Mouse (Mus musculus) liver, embryonic 12.5 days (tissue): ENCODE results near the gene Suclg1. TPM values are rescaled to one million over a fixed set of nuclear protein-coding genes. Genes with fewer than 3 reads are reported as not detected.

Experiments
- ATAC-seq: fragments of 200-750 bp; cut with Nextera tagmentation; 2 replicates; pipeline ENCODE4 v1.8.0; 2017; ENCODE audit warnings: moderate number of reproducible peaks, mild to moderate bottlenecking, moderate library complexity
- H3K27ac ChIP-seq: fragments of 300-500 bp; sonication (generic); 2 replicates; pipeline ENCODE4 v1.5.1; 2016; ENCODE audit warnings: mild to moderate bottlenecking
- H3K27me3 ChIP-seq: fragments of 300-500 bp; sonication (generic); replicated peaks from 2 replicates; pipeline ENCODE4 v1.6.1; 2016; ENCODE audit warnings: mild to moderate bottlenecking, moderate library complexity
- H3K36me3 ChIP-seq: fragments of 300-500 bp; sonication (generic); 2 replicates; pipeline ENCODE4 v1.6.1; 2016; ENCODE audit warnings: mild to moderate bottlenecking, moderate library complexity
- H3K4me1 ChIP-seq: fragments of 300-500 bp; sonication (generic); 2 replicates; pipeline ENCODE4 v1.6.1; 2016
- H3K4me2 ChIP-seq: fragments of 300-500 bp; sonication (generic); 2 replicates; pipeline ENCODE4 v1.6.1; 2016; ENCODE audit warnings: mild to moderate bottlenecking, moderate library complexity
- H3K4me3 ChIP-seq: fragments of 300-500 bp; sonication (generic); 2 replicates; pipeline ENCODE4 v1.5.1; 2016; ENCODE audit warnings: mild to moderate bottlenecking, moderate library complexity
- H3K9ac ChIP-seq: fragments of 300-500 bp; sonication (generic); 2 replicates; pipeline ENCODE4 v1.6.1; 2016; ENCODE audit warnings: mild to moderate bottlenecking, moderate library complexity
- H3K9me3 ChIP-seq: fragments of 300-500 bp; sonication (generic); replicated peaks from 2 replicates; pipeline ENCODE4 v1.6.1; 2016; ENCODE audit warnings: mild to moderate bottlenecking, moderate library complexity
- WGBS: fragments of 180-500 bp; shearing (Covaris S2); methylation state at CpG from one replicate; pipeline ENCODE4 v1.1.7; 2016; ENCODE audit not compliant: insufficient replicate concordance; 5-methylcytosine and 5-hydroxymethylcytosine counted together
- polyA plus RNA-seq: library from polyadenylated mRNA; unstranded; fragments of >200 nt; fragmentation: Nextera tagmentation; extraction: Ambion mirVana; gene quantifications from 2 replicates; pipeline ENCODE4 v1.2.1, GENCODE M21; 2016

Suclg1 gene
- polyA plus RNA-seq, 1 experiment from 2014 or later = 132 TPM

DNA sequence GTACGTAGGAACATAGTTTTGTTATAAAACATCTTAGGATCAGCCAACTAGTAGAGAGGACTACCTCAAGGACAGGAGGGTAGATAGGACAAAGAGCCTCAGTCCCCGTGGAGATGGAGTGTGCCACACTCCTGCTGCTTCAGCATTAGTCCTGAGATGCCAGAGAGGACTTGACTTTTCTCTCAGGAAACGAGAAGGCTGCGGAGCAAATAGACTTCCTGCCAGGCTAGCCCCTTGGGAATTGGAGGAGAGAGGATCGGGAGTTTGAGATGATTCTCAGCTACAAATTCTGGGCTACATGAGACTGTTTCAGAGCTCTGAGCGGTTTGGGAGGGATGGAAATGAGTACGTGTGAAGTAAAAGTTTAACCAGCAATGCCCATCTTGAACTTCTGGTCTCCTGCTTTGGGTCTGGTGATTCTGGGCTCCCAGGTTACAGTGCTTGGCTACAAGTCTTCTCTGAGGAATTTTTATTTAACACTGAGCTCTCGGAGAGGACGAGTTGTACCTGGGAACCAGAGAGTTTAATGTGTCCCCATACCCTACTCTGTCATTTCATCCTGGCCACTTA, 32.4 kb downstream of the Suclg1 start:
- ATAC-seq = no peak
- Histone ChIP-seq H3K9me3 (no peaks in the 10 kb centered on the region), H3K4me3 (no peak overlapping the region), H3K4me2 (no peak overlapping the region), H3K4me1 (no peaks in the 10 kb centered on the region), H3K27me3 (no peaks in the 10 kb centered on the region), H3K9ac (no peak overlapping the region), H3K36me3 (peaks cover 34% of the 10 kb centered on the region), H3K27ac (no peak overlapping the region)
- 64% methylated on average over 9 of the region's 9 CpGs for WGBS

DNA sequence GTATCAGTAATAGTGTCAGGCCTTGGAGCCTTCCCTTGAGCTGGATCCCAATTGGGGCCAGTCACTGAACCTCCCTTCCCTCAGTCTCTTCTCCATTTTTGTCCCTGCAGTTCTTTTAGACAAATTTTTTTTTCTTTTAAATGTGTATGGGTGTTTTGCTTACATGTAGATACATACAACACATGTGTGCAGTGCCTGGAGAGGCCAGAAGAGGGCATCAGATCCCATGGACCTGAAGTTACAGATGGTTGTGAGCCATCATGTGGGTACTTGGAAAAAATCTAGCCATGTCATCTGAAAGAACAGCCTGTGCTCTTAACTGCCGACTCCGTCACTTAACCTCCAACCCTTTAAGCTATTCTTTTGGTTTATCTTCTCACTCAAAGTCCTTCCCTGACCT, 38.1 kb downstream of the Suclg1 start:
- Histone ChIP-seq H3K36me3 (no peaks in the 10 kb centered on the region), H3K4me1 (no peaks in the 10 kb centered on the region), H3K4me2 (no peak overlapping the region), H3K9ac (no peak overlapping the region), H3K27me3 (no peaks in the 10 kb centered on the region), H3K9me3 (no peaks in the 10 kb centered on the region), H3K27ac (no peak overlapping the region), H3K4me3 (no peak overlapping the region)
- no peak for ATAC-seq
- WGBS = 78% methylated on average over 2 of the region's 2 CpGs

DNA sequence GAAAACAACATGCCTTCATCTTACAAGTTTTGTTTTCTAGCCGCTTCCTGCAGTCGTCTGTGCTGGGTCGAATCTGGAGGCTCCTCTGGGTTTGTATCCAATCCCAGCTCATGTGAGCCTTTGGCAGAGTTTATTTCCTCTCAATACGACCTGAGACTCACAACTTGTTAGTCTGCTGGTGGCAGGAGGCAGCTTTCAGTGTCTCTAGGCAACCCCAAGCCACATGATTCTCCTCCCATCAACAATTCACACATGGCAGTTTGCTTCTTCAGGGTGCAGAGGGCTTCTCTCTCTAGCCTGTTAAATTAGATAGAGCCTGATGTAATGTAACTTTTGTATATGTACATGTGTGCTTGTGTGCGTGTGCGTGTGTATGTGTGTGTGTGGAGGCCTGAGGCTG, 58.7 kb downstream of the Suclg1 start:
- Histone ChIP-seq H3K27ac (no peak overlapping the region), H3K4me2 (no peak overlapping the region), H3K4me3 (no peak overlapping the region), H3K27me3 (no peaks in the 10 kb centered on the region), H3K9ac (no peak overlapping the region), H3K36me3 (no peaks in the 10 kb centered on the region), H3K9me3 (no peaks in the 10 kb centered on the region), H3K4me1 (no peaks in the 10 kb centered on the region)
- ATAC-seq = no peak
- 55% methylated on average over 6 of the region's 6 CpGs for WGBS

DNA sequence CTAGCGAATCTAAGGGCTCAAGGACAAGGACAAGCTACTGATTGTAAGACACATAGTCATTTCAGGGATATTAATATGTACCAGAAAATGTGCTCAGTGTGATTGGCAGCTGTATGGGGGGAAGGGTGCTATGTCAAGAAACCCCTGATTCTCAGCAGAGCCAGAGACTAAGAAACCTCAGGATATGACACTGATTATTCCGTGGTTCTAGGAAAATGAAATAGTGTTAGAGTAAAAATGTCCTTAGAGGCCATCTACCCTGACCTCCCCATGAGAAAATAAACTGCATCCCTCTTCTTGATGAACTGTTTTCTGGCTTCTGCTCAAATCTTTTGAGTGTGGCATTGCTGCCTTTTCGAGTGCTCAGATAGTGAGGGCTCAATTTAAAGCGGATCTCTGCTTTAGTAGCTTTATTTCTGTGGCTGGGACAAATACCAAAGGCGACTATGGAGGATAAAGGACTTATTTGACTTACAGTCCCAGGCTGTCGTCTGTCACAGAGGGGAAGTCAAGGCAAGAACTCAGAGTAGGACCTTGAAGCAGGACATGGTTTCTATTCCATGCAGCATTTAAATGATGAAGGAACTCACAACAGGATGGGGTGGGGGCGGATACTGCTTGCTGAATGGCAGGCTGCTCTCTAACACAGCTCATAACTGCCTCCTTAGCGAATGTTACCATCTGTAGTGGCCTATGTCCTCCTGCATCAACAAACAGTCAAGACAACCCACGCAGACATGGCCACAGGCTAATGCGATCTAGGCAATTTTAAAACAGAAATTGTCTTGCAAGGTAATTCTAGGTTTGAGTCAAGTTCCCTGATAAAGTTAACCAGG, 60.7 kb downstream of the Suclg1 start:
- Histone ChIP-seq H3K27me3 (no peaks in the 10 kb centered on the region), H3K9me3 (no peaks in the 10 kb centered on the region), H3K9ac (no peak overlapping the region), H3K4me3 (no peak overlapping the region), H3K27ac (no peak overlapping the region), H3K4me2 (no peak overlapping the region), H3K36me3 (no peaks in the 10 kb centered on the region), H3K4me1 (no peaks in the 10 kb centered on the region)
- 57% methylated on average over 10 of the region's 10 CpGs for WGBS
- no peak for ATAC-seq

GRCm38 (mm10) chr6:73311335-73311734, 63.2 kb downstream of the Suclg1 start:
- no peak overlapping the region for H3K4me3 ChIP-seq
- no peak overlapping the region for H3K27ac ChIP-seq
- H3K4me2 ChIP-seq = no peak overlapping the region
- no peaks in the 10 kb centered on the region for H3K9me3 ChIP-seq
- no peaks in the 10 kb centered on the region for H3K27me3 ChIP-seq
- H3K36me3 ChIP-seq = no peaks in the 10 kb centered on the region
- H3K4me1 ChIP-seq = 0 out of 2 replicates have a peak, but pooled peaks cover 5% of the 10 kb centered on the region
- ATAC-seq = no peak
- 50% methylated on average over 6 of the region's 6 CpGs for WGBS
- no peak overlapping the region for H3K9ac ChIP-seq

GRCm38 (mm10) chr6:73311786-73312185, 63.6 kb downstream of the Suclg1 start:
- WGBS = 83% methylated on average over 7 of the region's 7 CpGs
- ATAC-seq = no peak
- Histone ChIP-seq H3K27me3 (no peaks in the 10 kb centered on the region), H3K36me3 (no peaks in the 10 kb centered on the region), H3K9ac (no peak overlapping the region), H3K4me1 (0 out of 2 replicates have a peak, but pooled peaks cover 5% of the 10 kb centered on the region), H3K9me3 (no peaks in the 10 kb centered on the region), H3K4me3 (no peak overlapping the region), H3K4me2 (no peak overlapping the region), H3K27ac (no peak overlapping the region)

DNA sequence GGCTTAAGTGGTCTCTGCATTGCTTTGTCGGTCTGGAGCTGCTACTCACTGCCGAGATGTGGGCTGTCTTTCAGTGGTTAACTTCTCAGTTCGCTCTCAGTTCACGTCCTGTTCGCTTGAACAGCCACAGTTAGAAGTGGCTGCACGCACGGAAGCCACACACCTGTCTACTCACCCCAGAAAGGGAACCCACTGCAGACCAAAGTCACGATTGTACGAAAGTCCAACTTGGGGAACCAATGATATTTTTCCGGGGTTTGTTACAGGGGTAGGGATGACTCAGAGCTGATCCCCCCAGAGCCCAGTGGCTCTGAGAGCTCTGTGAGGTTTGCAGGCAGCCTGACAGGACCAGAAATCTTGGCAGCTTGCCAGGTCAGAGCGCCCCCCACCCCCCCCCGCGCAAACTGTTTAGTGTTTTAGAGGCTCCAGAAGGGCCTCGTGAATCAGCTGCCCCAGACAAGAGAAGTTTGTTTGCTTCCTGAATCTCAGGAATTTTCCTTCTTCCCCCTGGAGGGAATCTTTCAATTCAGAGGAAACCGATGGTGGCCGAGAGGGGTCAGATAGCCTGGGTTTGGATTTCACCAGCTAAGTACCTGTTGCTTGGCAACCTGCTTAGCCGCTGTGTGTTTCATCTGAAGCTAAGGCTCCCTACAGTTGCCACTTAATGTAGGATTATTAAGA, 66.9 kb downstream of the Suclg1 start:
- peak overlapping the region; percentile 36 for H3K4me3 ChIP-seq
- 0 out of 2 replicates have a peak, but pooled peaks cover 5% of the 10 kb centered on the region for H3K4me1 ChIP-seq
- ATAC-seq = peak; percentile 51
- 3% methylated on average over 17 of the region's 17 CpGs for WGBS
- H3K27me3 ChIP-seq = no peaks in the 10 kb centered on the region
- H3K27ac ChIP-seq = no peak overlapping the region
- no peak overlapping the region for H3K9ac ChIP-seq
- H3K36me3 ChIP-seq = no peaks in the 10 kb centered on the region
- no peaks in the 10 kb centered on the region for H3K9me3 ChIP-seq
- peak overlapping the region; percentile 41 for H3K4me2 ChIP-seq

GRCm38 (mm10) chr6:73322306-73322705, 74.1 kb downstream of the Suclg1 start:
- no peak overlapping the region for H3K9ac ChIP-seq
- 58% methylated on average over 2 of the region's 2 CpGs for WGBS
- no peaks in the 10 kb centered on the region for H3K36me3 ChIP-seq
- H3K27ac ChIP-seq = no peak overlapping the region
- no peaks in the 10 kb centered on the region for H3K27me3 ChIP-seq
- no peaks in the 10 kb centered on the region for H3K4me1 ChIP-seq
- no peak overlapping the region for H3K4me2 ChIP-seq
- no peak overlapping the region for H3K4me3 ChIP-seq
- H3K9me3 ChIP-seq = no peaks in the 10 kb centered on the region
- no peak for ATAC-seq

Other genes starting within 250 kb of the Suclg1 start
- 0.02 TPM in 2 replicates for gene Dnah6, start 26.7 kb upstream of the Suclg1 start, polyA plus RNA-seq
- not detected in 2 replicates for gene 4931417E11Rik, start 221.3 kb downstream of the Suclg1 start, polyA plus RNA-seq